Mouse (Mus musculus) kidney, adult 2 months (tissue): ENCODE results near the gene Ropn1l. TPM values are rescaled to one million over a fixed set of nuclear protein-coding genes. Genes with fewer than 3 reads are reported as not detected.

Experiments
- DNase-seq: peaks from one replicate; pipeline ENCODE4 v3.0.0; 2021
- H3K27ac ChIP-seq: fragments of 200-500 bp; 2 replicates; pipeline ENCODE4 v1.5.1; 2012; ENCODE audit warnings: low read depth, low read length, control low read depth, inconsistent platforms; ENCODE audit not compliant: insufficient read depth
- H3K27me3 ChIP-seq: fragments of 200-500 bp; replicated peaks from 2 replicates; pipeline ENCODE4 v1.6.1; 2012; ENCODE audit warnings: mild to moderate bottlenecking, moderate library complexity, low read length, inconsistent platforms; ENCODE audit not compliant: control insufficient read depth, insufficient read depth
- H3K36me3 ChIP-seq: fragments of 200-500 bp; 2 replicates; pipeline ENCODE4 v1.6.1; 2012; ENCODE audit warnings: mild to moderate bottlenecking, moderate library complexity, low read length, inconsistent platforms; ENCODE audit not compliant: control insufficient read depth, insufficient read depth
- H3K4me1 ChIP-seq: fragments of 200-500 bp; 2 replicates; pipeline ENCODE4 v1.6.1; 2011; ENCODE audit warnings: low read length; ENCODE audit not compliant: control insufficient read depth, insufficient read depth
- H3K4me3 ChIP-seq: fragments of 200-500 bp; 2 replicates; pipeline ENCODE4 v1.5.1; 2011; ENCODE audit warnings: mild to moderate bottlenecking, low read depth, low read length, control low read depth; ENCODE audit not compliant: insufficient read depth
- CTCF ChIP-seq: fragments of 200-500 bp; conservative IDR thresholded peaks from 2 replicates; pipeline ENCODE4 v1.5.1; 2011; ENCODE audit warnings: low read depth, mild to moderate bottlenecking, control low read depth, low read length, moderate library complexity, mixed read lengths; ENCODE audit not compliant: insufficient read depth, insufficient read length
- POLR2A ChIP-seq: fragments of 200-500 bp; IDR thresholded peaks from one replicate; pipeline ENCODE4 v1.6.1; 2011; ENCODE audit warnings: low read depth, low read length, control low read depth
- WGBS: fragments of 180-500 bp; shearing (Covaris S2); methylation state at CpG from one replicate; pipeline ENCODE4 v1.1.7; 2018; 5-methylcytosine and 5-hydroxymethylcytosine counted together
- polyA plus RNA-seq: library from polyadenylated mRNA; depleted of rRNA; stranded (reverse); fragments of >200 nt; gene quantifications from 2 replicates; pipeline ENCODE4 v1.2.3, GENCODE M21; 2012

The Ropn1l gene
- polyA plus RNA-seq, 1 experiment, result 5.6 TPM

DNA sequence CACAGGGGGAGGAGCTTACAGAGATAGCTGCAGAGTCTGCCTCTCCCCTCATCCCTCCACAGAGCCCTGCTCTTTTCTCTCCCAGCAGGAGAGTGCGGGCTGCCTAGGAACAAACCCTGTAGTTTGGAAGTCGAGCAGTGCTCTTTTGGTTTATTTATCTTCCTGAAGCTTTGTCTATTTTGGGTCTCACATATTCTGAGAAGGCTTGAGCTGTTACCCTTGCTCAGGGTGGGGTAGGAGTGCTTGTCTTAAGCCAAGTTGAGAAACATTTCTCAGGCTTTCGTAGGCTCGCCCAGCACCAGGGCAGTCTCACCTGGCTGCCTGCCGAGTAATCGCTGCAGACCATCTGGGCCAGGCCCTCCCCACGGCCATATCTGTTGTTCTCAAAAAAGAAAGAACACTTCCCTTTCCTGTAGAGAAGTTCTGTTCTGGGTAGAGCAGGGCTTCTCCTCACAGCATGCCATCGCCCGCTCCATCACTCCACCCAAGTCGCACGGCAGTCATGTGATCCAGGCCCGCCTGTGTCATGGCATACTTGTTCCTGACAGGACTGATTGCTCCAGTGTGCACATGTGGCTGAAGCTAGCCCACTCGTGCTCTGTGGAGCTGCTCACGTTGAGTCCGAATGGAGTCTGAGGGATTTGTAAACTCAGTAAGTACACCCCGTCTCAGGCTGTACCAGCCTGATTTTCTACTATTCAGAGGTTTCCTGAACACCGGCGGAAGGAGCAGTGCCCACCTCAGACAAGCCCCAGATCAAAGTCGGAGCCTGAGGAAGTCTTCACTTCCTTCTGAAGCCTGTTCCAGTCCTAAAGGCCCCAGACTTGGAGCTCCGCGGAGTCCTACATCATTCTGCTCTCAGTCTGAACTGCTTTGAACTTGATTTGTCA, 35.5 kb downstream of the Ropn1l start:
- WGBS, result 55% methylated on average over 21 of the region's 21 CpGs
- Histone ChIP-seq H3K4me3 (peak overlapping the region; percentile 21; the same call in 1 of the 2 replicates), H3K4me1 (peaks cover 20% of the 10 kb centered on the region), H3K36me3 (no peaks in the 10 kb centered on the region), H3K27ac (peak overlapping the region; percentile 24; the same call in 1 of the 2 replicates), H3K27me3 (no peaks in the 10 kb centered on the region)
- TF ChIP-seq CTCF (no peak), POLR2A (no peak)
- peak; percentile 73 for DNase-seq

DNA sequence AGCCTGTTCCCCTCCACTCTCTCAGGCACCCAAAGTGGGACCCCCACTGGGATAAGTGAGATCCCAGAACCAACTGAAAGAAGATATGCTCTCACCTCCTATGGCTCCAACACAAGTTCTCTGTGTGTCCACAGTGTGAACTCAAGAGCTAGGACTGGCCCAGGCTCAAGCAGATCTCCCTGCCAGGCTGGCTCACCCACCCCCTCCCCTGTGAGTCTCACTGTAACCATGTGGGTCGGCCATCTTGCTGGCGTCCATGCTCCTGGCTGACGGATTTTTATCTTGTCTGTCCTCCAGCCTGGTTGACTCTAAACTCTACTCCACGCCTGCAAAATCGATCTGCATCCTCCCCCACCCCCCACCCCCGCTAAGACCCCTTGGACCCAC, 36.1 kb downstream of the Ropn1l start:
- Histone ChIP-seq H3K36me3 (no peaks in the 10 kb centered on the region), H3K27ac (no peak overlapping the region), H3K4me1 (peaks cover 20% of the 10 kb centered on the region), H3K27me3 (no peaks in the 10 kb centered on the region), H3K4me3 (no peak overlapping the region)
- TF ChIP-seq POLR2A, result no peak
- TF ChIP-seq CTCF, result no peak
- no peak for DNase-seq
- WGBS, result 81% methylated on average over 6 of the region's 6 CpGs

DNA sequence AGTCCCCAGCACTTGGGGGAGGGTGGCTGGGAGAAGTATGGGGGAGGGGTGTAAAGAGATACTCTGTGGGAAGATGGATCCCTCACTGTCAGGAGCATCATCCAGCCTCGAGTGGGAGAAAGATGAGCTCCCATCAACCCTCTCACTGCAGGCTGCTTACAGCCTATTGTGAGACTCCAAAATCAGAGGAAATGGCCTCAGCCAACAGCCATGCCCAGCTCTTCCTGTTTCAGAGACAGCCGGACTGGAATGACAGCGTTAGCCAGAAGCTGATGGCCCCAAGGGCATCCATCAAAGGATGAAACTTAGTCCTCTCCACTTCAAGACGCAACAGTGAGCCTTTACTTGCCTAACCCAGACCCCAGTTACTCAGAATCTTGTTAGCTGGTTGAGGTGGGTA, 38.4 kb downstream of the Ropn1l start:
- peak overlapping the region; percentile 7 for H3K27ac ChIP-seq
- WGBS, result 43% methylated on average over 4 of the region's 4 CpGs
- no peak for TF ChIP-seq CTCF
- TF ChIP-seq POLR2A, result no peak
- no peaks in the 10 kb centered on the region for H3K36me3 ChIP-seq
- H3K4me3 ChIP-seq, result no peak overlapping the region
- H3K4me1 ChIP-seq, result peaks cover 21% of the 10 kb centered on the region
- H3K27me3 ChIP-seq, result no peaks in the 10 kb centered on the region
- peak; percentile 55 for DNase-seq

DNA sequence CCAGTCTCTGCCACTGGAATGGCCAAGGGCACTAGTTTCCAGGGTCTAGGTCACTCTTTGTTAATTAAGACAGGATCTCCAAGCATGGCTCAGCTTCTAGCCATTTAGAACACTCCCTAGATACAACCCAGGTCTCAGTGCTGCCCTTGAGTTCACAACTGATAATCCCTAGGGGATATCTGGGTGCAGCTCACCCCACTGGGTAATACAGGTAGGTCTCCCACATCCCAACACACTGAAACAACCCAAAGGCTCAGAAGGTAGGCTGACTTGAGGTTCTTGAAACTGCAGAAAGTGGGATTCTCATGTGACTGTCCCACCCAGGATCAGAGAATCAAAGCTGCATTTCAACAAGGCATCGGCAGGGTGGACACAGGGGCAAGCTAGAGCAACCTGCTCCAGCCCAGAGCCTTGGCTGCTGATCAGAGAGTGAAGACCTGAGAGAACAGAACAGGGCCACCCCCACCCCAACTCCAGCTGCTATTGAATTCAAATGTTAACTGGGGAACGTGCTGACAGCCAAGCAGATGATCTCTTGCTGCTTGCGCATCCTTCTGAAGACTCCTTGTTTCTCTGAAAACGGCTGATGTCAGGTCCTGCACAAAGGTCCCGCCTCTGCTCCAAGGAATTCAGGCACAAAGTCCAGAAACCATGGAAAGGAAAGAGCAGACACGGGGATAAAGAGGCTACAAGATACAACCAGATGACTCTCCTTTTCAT, 39.2 kb downstream of the Ropn1l start:
- WGBS, result 42% methylated on average over 6 of the region's 6 CpGs

DNA sequence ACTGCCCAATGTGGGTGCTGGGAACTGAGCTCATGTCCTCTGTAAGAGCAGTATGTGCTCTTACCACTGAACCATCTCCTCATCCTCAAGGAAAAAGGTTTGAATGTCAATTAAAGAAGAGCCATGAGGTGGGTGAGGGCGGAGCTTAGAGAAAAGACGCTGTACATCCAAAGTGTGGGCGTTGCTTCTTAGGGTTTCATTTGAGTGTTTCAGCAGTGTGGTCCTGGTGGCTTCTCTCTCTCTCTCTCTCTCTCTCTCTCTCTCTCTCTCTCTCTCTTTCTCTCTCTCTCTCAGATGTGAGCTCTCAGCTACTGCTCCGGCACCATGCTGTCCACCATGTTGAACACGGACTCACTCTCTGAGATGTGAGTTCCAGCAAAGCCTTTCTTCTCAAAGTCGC, 39.9 kb downstream of the Ropn1l start:
- no peaks in the 10 kb centered on the region for H3K27me3 ChIP-seq
- WGBS, result 85% methylated on average over 6 of the region's 6 CpGs
- H3K4me1 ChIP-seq, result peaks cover 32% of the 10 kb centered on the region
- no peak for TF ChIP-seq CTCF
- DNase-seq, result no peak
- no peaks in the 10 kb centered on the region for H3K36me3 ChIP-seq
- H3K27ac ChIP-seq, result peak overlapping the region; percentile 74; the same call in 1 of the 2 replicates
- no peak overlapping the region for H3K4me3 ChIP-seq

More for the DNA sequence above, 39.2 kb downstream of the Ropn1l start:
- Histone ChIP-seq H3K27me3 (no peaks in the 10 kb centered on the region), H3K27ac (peak overlapping the region; percentile 74), H3K4me1 (peaks cover 29% of the 10 kb centered on the region), H3K36me3 (no peaks in the 10 kb centered on the region), H3K4me3 (no peak overlapping the region)
- no peak for TF ChIP-seq CTCF
- TF ChIP-seq POLR2A, result no peak
- peak; percentile 91 for DNase-seq

DNA sequence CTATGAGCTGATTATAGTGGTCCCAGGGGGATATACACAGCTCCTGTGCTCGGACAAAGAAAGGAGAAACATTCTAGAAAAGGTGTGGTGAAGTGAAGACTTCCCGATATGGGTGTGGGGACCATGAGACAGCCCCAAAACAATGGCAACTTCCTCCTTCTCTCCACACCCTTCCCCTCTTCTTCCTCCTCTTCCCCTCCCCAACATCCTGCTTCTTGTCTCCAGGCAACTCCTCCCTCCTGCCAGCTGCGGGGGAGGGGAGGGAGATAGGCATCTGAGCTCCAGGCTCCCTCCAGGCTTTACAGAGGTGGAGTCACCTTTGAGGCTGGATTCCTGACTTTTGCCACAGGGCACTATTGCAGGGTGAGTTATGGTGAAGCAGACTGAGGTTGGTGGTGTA, 40.6 kb downstream of the Ropn1l start:
- Histone ChIP-seq H3K27ac (no peak overlapping the region), H3K4me1 (peaks cover 38% of the 10 kb centered on the region), H3K4me3 (no peak overlapping the region), H3K36me3 (no peaks in the 10 kb centered on the region), H3K27me3 (no peaks in the 10 kb centered on the region)
- WGBS, result 43% methylated on average over 3 of the region's 3 CpGs
- TF ChIP-seq POLR2A, result no peak
- no peak for TF ChIP-seq CTCF
- DNase-seq, result peak; percentile 70

DNA sequence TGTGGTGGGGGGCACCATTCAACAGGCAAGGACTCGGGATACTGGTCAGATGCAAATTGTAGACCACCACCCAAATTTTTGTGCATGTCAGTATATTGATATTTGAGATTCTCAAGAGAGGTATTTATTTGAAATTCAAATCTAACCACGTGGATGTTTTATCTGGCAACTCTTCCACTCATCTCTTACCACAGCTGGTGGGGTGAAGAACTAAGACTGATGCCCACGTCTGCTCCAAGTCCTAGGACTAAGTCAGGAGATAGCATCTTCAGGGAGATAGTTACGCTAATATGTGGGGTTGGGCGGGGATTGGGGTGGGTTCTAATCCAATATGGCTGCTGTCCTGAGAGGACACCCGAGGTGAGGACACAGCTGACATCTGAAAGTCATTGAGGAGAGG, 41.1 kb downstream of the Ropn1l start:
- Histone ChIP-seq H3K27me3 (no peaks in the 10 kb centered on the region), H3K27ac (no peak overlapping the region), H3K4me1 (peaks cover 40% of the 10 kb centered on the region), H3K36me3 (no peaks in the 10 kb centered on the region), H3K4me3 (no peak overlapping the region)
- WGBS, result 81% methylated on average over 6 of the region's 6 CpGs
- no peak for TF ChIP-seq POLR2A
- no peak for TF ChIP-seq CTCF
- DNase-seq, result no peak
